Mouse (Mus musculus) embryo, embryonic 10 days (tissue): ENCODE measurements around the gene Foxo1.

ENCODE experiments used
- DNase-seq: peaks from one replicate; pipeline ENCODE4 v3.0.0-alpha.2; 2015; ENCODE audit warnings: low spot score

The Foxo1 gene

GRCm38 (mm10) chr3:52364576-52364975, 96.4 kb downstream of the Foxo1 start:
- no peak for DNase-seq

- no peak for DNase-seq
These were observed 101.1 kb downstream of the Foxo1 start for GRCm38 (mm10) chr3:52369204-52369603.

- DNase-seq = no peak
These were observed 101.8 kb downstream of the Foxo1 start for GRCm38 (mm10) chr3:52369881-52370428.

GRCm38 (mm10) chr3:52376974-52377373, 108.8 kb downstream of the Foxo1 start:
- DNase-seq = no peak

GRCm38 (mm10) chr3:52383351-52383750, 115.2 kb downstream of the Foxo1 start:
- no peak for DNase-seq

GRCm38 (mm10) chr3:52386343-52386742, 118.2 kb downstream of the Foxo1 start:
- DNase-seq = no peak

- DNase-seq = no peak
These were observed 122.2 kb downstream of the Foxo1 start for GRCm38 (mm10) chr3:52390321-52390720.

- no peak for DNase-seq
These were observed 122.9 kb downstream of the Foxo1 start for GRCm38 (mm10) chr3:52390766-52391665.

- no peak for DNase-seq
These were observed 123.8 kb downstream of the Foxo1 start for GRCm38 (mm10) chr3:52391897-52392296.

GRCm38 (mm10) chr3:52392521-52392920, 124.4 kb downstream of the Foxo1 start:
- DNase-seq = no peak

- DNase-seq = no peak
These were observed 125.0 kb downstream of the Foxo1 start for GRCm38 (mm10) chr3:52393171-52393570.

GRCm38 (mm10) chr3:52396121-52396731, 128.1 kb downstream of the Foxo1 start:
- no peak for DNase-seq

- no peak for DNase-seq
These were observed 128.9 kb downstream of the Foxo1 start for GRCm38 (mm10) chr3:52396951-52397615.

- DNase-seq = no peak
These were observed 129.8 kb downstream of the Foxo1 start for GRCm38 (mm10) chr3:52397961-52398360.

GRCm38 (mm10) chr3:52400284-52401161, 132.4 kb downstream of the Foxo1 start:
- peak; percentile 60 for DNase-seq

GRCm38 (mm10) chr3:52401162-52401928, 133.2 kb downstream of the Foxo1 start:
- peak; percentile 47 for DNase-seq
